Mouse (Mus musculus) lung, adult 2 months (tissue): Measurements from ENCODE around the gene Rap1a.

Source experiments
- CTCF ChIP-seq: fragments of 200-500 bp; IDR thresholded peaks from 2 replicates; pipeline ENCODE4 v1.5.1; 2011; ENCODE audit warnings: mild to moderate bottlenecking, low read length, control low read depth; ENCODE audit not compliant: insufficient read depth
- POLR2A ChIP-seq: fragments of 200-500 bp; IDR thresholded peaks from 2 replicates; pipeline ENCODE4 v1.6.1; 2011; ENCODE audit warnings: low read depth, mild to moderate bottlenecking, control low read depth, low read length, borderline replicate concordance; ENCODE audit errors: extremely low read depth

DNA sequence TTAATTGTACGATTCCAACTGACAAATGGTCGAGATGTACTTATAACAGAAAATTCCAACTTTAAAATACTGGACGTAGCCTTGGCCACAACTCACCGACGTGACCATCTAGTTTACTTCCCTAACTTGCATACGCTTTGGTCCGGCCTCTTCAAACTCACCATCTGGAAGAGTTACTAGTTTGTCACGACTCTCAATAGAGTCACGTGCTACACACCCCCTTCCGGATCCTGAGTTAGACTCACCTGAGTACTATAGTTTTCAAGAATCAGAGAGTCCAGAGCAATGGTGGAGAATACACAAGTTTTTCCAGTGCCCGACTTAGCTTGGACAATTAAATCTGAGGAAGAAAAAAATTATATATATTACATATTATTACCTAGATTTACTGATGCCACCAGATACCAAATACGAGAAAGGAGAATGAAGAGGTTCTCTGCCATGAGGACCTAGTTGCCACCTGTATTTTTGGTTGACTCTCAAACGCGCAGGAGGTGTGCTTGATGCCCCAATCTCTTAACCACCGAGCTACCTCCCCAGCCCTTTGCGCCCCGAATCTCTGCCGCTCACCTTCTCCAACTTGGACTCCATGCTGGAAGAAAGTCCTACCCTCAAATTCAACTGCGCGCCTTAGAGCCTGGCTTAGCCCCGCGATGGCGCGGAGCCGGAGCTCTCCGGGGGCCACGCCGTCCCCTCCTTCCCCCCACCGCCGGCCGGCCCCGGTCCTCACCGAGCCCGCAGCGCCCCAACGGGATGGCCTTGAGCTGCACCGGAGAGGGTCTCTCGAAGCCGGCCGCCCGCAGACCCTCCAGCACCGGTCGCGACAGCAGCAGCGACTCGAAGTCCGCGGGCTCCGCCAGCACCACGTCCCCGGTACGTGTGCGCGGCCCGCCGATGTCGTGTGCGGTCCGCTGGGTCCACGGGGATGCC lies 114.5 kb downstream of the Rap1a start:
- TF ChIP-seq CTCF (no peak), POLR2A (no peak)
